Mouse (Mus musculus) forebrain, postnatal 0 days (tissue): ENCODE measurements at regions not wholly inside any gene's neighbourhood (a gene's known extent, or its start where the extent isn't known, plus 50 kb on each side); places are given as distances from the start of the nearest gene placed in this dataset.
A peak's percentile ranks its signal among the peaks of the same experiment; 100 is the strongest.

Experiments
- ATAC-seq: fragments of 200-750 bp; cut with Nextera tagmentation; 2 replicates; pipeline ENCODE4 v1.8.0; 2017; ENCODE audit warnings: mild to moderate bottlenecking, moderate library complexity
- DNase-seq: peaks from one replicate; pipeline ENCODE4 v3.0.0-alpha.2; 2015
- H3K27ac ChIP-seq: fragments of 300-500 bp; sonication (generic); 2 replicates; pipeline ENCODE4 v1.5.1; 2014; ENCODE audit warnings: low read depth, mild to moderate bottlenecking, antibody characterized with exemption, low read length, moderate library complexity, mixed read lengths
- H3K27me3 ChIP-seq: fragments of 300-500 bp; sonication (generic); 2 replicates; pipeline ENCODE4 v1.6.1; 2014; ENCODE audit warnings: mild to moderate bottlenecking, low read length, mixed read lengths; ENCODE audit not compliant: insufficient read depth
- H3K36me3 ChIP-seq: fragments of 300-500 bp; sonication (generic); 2 replicates; pipeline ENCODE4 v1.6.1; 2014; ENCODE audit warnings: mild to moderate bottlenecking, moderate library complexity; ENCODE audit not compliant: insufficient read depth
- H3K4me1 ChIP-seq: fragments of 300-500 bp; sonication (generic); 2 replicates; pipeline ENCODE4 v1.6.1; 2014; ENCODE audit warnings: antibody characterized with exemption; ENCODE audit not compliant: insufficient read depth
- H3K4me2 ChIP-seq: fragments of 300-500 bp; sonication (generic); 2 replicates; pipeline ENCODE4 v1.6.1; 2014; ENCODE audit warnings: low read depth, mild to moderate bottlenecking, moderate library complexity
- H3K4me3 ChIP-seq: fragments of 300-500 bp; sonication (generic); 2 replicates; pipeline ENCODE4 v1.5.1; 2014; ENCODE audit warnings: low read depth, low read length, mixed read lengths
- H3K9ac ChIP-seq: fragments of 300-500 bp; sonication (generic); 2 replicates; pipeline ENCODE4 v1.6.1; 2014; ENCODE audit warnings: mild to moderate bottlenecking
- H3K9me3 ChIP-seq: fragments of 300-500 bp; sonication (generic); 2 replicates; pipeline ENCODE4 v1.6.1; 2016; ENCODE audit warnings: low read length
- CTCF ChIP-seq: sonication (generic); IDR thresholded peaks from 2 replicates; pipeline ENCODE4 v1.5.1; 2016; ENCODE audit warnings: antibody characterized with exemption, control low read depth, low read depth
- WGBS: fragments of 180-500 bp; shearing (Covaris S2); extraction: QIAGEN DNeasy Blood & Tissue Kit; methylation state at CpG from one replicate; pipeline ENCODE4 v1.1.7; 2014; 5-methylcytosine and 5-hydroxymethylcytosine counted together

DNA sequence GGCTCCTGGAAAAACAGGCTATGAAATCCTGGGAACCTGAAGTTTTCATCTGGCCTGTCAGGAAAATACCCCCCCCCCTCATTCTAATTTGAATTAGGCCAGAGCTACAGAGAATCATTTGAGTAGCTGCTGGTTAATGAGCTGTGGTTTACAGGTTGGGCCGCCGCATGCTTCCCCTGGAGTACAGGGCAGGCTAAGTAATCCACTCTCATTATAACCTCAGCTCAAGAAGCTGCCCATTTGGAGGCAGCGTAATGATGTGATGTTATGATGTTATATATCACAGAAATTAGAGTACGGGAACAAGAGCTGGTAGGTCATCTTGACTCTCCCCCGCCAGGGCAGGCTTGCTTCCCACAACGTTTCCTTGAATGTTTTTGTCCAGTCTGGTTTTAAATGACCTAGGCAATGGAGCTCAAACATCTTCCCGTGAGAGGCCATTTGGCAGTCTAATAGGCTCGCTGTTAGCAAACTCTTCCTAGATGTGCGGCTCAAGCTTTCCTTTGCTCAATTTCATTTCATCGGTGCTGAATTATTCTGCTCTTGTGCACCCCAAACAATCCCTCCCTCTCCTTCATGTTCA is 315.0 kb downstream of the D3Ertd751e start:
- no peak overlapping the region for H3K9ac ChIP-seq
- no peaks in the 10 kb centered on the region for H3K9me3 ChIP-seq
- H3K36me3 ChIP-seq: no peaks in the 10 kb centered on the region
- no peak overlapping the region for H3K4me2 ChIP-seq
- no peaks in the 10 kb centered on the region for H3K27me3 ChIP-seq
- H3K27ac ChIP-seq: no peak overlapping the region
- DNase-seq (no peak), ATAC-seq (no peak)
- WGBS: 67% methylated on average over 10 of the region's 10 CpGs
- TF ChIP-seq CTCF: no peak
- no peak overlapping the region for H3K4me3 ChIP-seq
- no peaks in the 10 kb centered on the region for H3K4me1 ChIP-seq

DNA sequence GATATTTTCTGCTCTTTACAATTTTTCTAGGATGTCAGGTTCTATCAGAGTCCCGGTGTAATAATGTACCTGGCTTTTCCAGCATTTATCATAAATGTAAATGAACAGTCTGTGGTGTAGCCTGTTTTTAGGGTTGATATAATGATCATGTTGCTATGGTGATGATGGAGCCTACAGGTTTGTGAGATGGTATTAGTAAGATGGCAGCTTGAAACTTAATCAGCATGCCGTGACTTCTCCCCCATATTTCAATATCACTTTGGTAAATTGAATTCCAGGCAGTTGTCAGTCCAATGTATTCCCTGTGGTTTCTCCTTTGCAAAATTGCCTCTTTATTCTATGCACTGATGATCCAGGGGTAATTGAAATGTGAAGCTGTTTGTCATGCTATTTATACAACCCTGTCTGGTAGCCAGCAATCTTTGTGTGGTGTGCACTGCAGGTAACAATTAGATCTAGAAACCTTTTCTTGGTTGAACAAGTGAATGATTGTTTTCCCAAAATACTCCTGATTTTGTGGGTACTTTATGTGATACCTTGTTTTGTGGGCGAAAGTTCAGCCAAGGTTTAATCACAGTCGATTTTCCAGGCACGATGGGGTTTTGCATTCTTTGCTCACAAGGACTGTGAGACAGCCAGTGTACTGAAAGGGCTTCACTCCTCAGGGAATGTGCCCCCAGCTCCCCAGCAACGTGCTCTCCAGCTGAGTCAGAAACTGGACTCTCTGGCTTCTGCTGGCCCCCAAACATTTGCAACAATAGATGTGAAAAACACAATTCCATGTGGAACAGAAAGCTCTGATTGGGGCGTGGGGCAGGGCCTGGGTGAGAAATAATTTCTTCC is 322.9 kb downstream of the D3Ertd751e start:
- ATAC-seq (no peak), DNase-seq (no peak)
- Histone ChIP-seq H3K4me2 (no peak overlapping the region), H3K9me3 (no peaks in the 10 kb centered on the region), H3K4me3 (no peak overlapping the region), H3K27ac (no peak overlapping the region), H3K9ac (no peak overlapping the region), H3K27me3 (no peaks in the 10 kb centered on the region), H3K36me3 (no peaks in the 10 kb centered on the region), H3K4me1 (no peaks in the 10 kb centered on the region)
- TF ChIP-seq CTCF: no peak
- 14% methylated on average over 7 of the region's 7 CpGs for WGBS

DNA sequence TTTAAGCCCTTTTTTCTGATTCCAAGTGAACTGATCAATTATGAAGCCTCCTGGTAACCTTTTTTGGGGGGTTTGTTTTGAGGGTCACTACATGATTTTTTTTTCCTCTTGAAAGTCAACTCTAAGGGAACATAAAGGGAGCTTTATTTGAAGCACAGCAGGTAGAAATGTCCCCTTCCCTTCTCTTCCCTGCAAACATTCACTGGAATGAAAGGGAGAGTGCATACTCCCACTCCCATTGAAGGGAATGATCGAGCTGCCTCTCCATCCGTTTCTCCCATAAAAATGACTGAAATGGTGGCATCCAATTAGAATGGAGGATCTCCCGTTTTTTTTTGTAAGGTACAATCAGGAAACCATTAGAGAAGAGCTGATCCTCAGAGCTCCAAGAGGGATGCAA is 323.6 kb downstream of the D3Ertd751e start:
- no peak overlapping the region for H3K4me2 ChIP-seq
- 3% methylated on average over 3 of the region's 3 CpGs for WGBS
- H3K9ac ChIP-seq: no peak overlapping the region
- ATAC-seq (no peak), DNase-seq (no peak)
- no peaks in the 10 kb centered on the region for H3K27me3 ChIP-seq
- H3K9me3 ChIP-seq: no peaks in the 10 kb centered on the region
- H3K4me3 ChIP-seq: no peak overlapping the region
- H3K36me3 ChIP-seq: no peaks in the 10 kb centered on the region
- no peak overlapping the region for H3K27ac ChIP-seq
- TF ChIP-seq CTCF: no peak
- H3K4me1 ChIP-seq: no peaks in the 10 kb centered on the region

DNA sequence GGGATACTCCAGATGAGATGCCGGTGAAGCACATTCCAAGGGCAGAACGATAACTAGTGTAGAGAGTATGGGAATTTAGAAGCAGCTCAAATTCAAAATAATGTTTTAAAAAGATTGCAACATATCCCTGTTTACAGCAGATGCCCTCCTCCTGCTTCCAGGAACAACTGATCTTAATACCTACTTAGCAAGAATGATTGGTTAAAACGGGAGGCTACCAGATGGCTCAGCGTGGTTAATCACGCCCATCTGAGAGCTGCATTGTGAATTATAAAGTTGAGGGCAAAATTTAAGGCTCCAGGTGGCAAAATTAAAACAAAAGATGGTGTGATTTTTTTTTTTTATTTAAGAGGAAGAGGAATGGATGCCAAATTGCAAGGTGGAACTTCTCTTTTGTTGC is 324.6 kb downstream of the D3Ertd751e start:
- Histone ChIP-seq H3K9me3 (no peaks in the 10 kb centered on the region), H3K36me3 (no peaks in the 10 kb centered on the region), H3K9ac (no peak overlapping the region), H3K4me3 (no peak overlapping the region), H3K4me1 (no peaks in the 10 kb centered on the region), H3K27ac (no peak overlapping the region), H3K4me2 (no peak overlapping the region), H3K27me3 (no peaks in the 10 kb centered on the region)
- no peak for DNase-seq
- ATAC-seq: no peak
- TF ChIP-seq CTCF: no peak
- WGBS: 79% methylated on average over 5 of the region's 5 CpGs

DNA sequence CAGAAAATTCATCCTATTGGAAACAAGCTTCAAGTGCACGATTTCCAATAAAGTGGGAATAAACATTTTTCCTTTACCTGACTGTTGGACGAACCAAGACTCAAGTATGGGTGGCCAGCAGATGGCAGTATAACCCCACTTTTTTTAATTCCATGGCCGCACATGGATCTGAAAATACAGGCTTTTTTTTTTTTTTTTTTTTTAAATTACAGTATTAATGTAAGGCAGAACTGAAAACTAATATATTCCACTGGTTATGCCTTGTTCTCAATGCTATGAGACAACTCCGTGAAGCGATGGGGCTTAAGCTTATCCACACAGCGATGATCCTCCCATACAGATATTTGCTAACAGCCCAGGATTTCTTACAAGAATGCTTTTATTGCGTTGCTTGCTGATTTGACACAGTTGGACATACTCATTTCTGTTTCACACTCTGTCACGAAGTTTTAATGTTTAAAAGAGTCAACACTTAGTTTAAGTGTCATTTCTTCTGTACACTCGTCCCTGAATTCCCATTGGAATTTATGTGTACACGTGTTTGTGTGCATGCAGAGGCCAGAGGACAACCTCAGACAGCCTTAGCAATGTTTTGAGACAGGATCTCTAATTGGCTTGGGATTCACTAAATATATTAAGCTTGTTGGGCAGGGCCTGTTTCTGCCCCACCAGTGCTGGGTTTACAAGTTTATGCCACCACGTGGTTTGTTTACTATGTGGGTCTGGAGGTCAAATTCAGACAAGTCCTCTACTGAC is 332.3 kb downstream of the D3Ertd751e start:
- H3K27ac ChIP-seq: no peak overlapping the region

DNA sequence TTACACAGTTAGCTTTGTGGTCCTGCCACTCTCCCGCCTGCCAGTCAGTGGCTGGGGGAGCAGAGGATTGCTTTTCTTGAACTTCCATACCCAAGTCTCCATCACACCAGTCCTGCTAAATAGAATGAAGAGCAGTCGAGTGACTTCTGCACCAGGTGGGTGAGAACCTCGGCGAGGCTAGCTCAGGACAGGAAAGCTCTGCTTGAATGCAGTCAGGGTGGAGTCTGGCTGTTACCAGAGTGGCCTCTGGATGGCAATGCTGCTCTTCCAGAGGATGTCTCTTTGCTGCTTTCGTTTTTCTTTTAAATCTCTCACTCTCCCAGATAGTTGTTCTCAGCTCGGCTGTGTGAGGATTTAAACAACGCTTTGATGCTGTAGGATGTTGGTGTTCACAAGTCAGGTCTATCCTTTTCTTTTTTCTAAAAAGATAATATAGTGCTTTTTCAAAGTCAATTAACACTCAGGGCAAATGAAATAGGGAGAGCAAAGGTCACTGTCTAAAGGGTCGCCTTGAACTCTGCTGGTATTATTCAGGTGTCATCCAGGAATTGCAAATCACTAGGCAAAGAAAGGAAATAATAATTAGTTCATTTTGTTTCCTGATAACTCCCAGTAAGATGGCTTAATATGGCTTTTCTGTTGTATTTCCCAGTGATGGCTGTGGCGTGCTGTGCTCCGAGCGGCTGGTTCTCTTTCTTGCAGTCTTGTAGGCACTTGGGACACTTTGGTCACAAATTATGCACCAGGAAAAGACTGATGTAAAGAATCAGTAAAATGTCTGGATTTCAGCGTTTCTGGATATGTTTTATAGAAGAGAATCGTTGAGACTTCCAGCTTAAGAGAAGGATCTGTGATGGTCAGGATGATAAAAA is 368.8 kb downstream of the D3Ertd751e start:
- WGBS: 30% methylated on average over 13 of the region's 13 CpGs
- ATAC-seq (peak; percentile 96), DNase-seq (peak; percentile 90)
- TF ChIP-seq CTCF: peak; percentile 93
- Histone ChIP-seq H3K27ac (no peak overlapping the region), H3K27me3 (no peaks in the 10 kb centered on the region), H3K9me3 (no peaks in the 10 kb centered on the region), H3K36me3 (no peaks in the 10 kb centered on the region), H3K4me3 (no peak overlapping the region), H3K9ac (no peak overlapping the region), H3K4me2 (0 out of 2 replicates have a peak overlapping the region, but pooled peaks have one; percentile 11), H3K4me1 (no peaks in the 10 kb centered on the region)

More for the DNA sequence above, 332.3 kb downstream of the D3Ertd751e start:
- Histone ChIP-seq H3K27me3 (no peaks in the 10 kb centered on the region), H3K4me2 (0 out of 2 replicates have a peak overlapping the region, but pooled peaks have one; percentile 13), H3K9me3 (no peaks in the 10 kb centered on the region), H3K4me1 (no peaks in the 10 kb centered on the region), H3K4me3 (no peak overlapping the region), H3K9ac (no peak overlapping the region), H3K36me3 (no peaks in the 10 kb centered on the region)
- peak; percentile 75 for TF ChIP-seq CTCF
- WGBS: 40% methylated on average over 11 of the region's 11 CpGs
- ATAC-seq (peak; percentile 61), DNase-seq (peak; percentile 88)
